Mouse (Mus musculus): Measurements from ENCODE around the gene Dusp3. TPM values are rescaled to one million over a fixed set of nuclear protein-coding genes. Genes with fewer than 3 reads are reported as not detected.

Dusp3 gene
- 3.9 and 4.3 TPM in 2 replicates for total RNA-seq (2014; fragmentation: Nextera tagmentation)
- 0.95 and 1.1 TPM in 2 replicates for total RNA-seq (2017)

DNA sequence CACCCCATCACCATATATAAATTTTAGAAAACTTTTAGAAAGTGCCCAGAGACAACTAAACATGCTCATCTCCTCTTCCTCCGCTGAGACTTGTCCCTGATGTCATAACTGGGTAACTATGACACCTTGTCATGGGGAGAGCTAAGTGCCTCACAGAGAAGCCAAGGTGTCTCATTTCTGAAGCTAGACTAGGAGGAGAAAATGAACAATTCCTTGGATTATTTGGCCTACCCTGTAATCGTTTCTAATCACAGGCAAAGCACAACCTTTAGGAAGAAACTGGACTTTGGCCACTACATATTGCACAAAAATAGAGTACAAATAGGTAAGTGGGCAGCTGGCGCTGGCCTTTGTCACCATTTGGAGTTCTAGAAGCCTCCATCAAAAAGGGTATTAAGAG is at the start of gene Dusp3:
Dusp3 (minus strand) TSS at position 101 of the 400 bp plus-strand sequence.
- ATAC-seq (replicated peaks; ENCODE audit: poor library complexity, severe bottlenecking): no peak

DNA sequence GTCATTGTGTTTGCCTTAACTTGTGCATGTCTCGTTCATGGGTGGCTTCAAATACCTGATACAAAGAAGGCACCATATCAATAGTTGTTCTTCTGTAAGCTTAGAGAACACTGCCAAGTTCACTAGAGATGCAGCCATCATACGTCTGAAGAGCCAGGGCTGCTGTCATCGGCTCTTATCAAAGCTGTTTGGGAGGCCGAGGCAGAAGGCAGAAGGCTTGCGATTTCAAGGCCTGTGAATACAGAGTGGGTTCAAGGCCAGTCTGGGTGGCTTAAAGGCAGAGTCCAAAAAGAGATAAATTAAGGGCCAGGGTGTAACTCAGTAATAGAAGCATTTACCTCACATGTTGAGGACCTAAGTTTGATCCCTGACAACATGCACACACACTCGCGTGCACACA is 49.5 kb upstream of the Dusp3 start:
- no peak for ATAC-seq (replicated peaks; ENCODE audit: poor library complexity, severe bottlenecking)

DNA sequence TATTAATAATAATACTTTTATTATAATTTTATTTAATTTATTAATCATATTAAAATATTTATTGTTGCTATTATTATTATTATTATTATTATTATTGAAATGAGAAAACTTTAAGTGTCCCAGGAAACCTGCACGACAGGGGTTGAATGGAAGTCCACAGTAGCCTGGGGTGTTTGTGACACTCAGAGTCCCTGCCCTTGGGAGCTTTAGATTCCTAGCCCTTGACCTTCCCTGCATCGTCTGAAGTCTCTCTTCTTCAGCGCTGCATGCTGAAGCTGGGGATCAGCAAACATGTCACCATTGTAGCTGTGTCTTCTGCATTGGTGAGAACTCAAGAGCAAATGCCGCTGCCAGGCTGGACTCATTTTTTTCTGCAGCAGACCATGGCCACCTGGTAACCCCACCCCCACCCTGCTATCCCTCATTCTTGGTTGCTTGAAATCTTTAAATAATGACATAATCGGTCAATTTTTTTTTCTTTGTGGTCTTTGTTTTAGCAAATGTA is 48.7 kb upstream of the Dusp3 start:
- ATAC-seq (replicated peaks; ENCODE audit: poor library complexity, severe bottlenecking): no peak

DNA sequence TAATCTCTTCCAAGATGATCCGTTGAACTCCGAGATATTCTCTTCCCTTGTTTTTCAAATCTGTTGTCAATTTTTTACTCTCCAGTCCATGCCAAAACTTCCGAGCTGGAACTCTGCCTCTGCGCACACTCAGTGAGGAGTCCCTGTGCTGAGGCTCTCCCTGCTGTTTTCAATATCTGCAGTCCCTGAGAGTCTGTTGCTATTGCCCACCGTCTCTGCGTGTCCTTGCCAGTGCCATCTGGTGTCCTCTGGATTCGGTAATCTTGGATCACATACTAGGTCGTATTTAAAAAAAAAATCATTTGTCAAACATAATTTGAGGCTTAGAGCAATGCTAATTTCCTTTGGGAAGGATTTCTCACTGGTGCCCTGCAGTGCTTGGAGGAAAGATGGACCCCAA is 48.1 kb upstream of the Dusp3 start:
- no peak for ATAC-seq (replicated peaks; ENCODE audit: poor library complexity, severe bottlenecking)

DNA sequence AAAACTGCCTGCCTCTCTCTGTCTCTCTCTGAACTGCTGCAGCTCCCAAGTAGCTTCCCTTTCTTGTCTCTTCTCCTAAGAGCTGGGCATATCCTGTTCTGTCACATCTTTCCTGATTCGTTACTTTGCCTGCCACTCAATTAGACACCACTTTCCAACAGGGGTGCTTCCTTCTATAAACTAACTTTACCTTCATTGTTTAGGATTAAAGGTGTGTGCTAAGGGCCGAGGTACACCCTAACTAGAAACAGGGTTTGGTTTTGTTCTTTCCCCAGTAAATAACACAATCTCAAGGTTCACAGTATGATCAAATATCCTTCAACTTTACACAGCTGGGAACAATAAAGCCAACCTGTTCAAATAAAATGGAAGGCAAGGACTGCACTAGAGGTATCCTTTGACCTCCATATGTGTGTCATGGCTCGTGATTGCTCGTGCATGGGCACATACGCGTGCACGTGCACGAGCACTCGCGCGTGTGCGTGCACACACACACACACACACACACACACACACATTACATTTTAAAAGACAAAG is 46.3 kb upstream of the Dusp3 start:
- ATAC-seq (replicated peaks; ENCODE audit: poor library complexity, severe bottlenecking): no peak

DNA sequence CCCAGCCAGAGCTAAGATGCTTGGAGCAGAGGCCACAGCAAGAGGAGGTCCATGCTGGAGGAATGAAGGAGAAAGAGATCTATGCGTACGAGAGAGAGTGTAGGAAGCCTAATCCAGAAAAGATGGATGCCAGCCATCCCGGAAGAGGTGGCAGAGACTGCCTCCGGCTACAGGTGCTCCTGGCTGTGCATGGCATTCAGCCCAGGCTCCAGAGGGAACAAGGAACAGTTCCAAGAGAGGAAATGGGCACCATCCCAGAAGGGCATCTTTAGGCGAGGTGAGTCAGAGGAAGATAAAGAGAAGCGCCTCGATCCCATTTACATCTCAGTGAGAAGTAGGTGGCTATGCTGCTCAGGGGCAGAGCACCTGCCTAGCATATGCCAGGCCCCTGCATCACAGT is 44.3 kb upstream of the Dusp3 start:
- no peak for ATAC-seq (replicated peaks; ENCODE audit: poor library complexity, severe bottlenecking)

DNA sequence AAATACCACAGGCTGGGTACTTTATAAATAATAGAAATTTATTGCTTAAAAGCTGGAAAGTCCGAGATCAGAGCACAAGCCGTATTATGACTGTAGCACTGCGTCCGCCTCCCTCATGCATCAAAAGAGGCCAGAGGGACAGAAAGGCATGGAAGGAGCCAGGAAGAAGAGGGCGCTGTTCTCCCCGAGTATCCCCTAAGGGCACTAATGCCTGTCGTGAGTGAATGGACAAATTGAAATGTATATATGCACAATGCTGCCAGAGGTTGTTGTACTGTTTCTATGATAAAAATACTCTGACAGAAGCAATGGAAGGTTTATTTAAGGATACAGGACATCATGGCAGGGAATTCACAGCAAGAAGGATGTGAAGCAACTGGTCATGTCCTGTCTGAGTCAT is 43.2 kb upstream of the Dusp3 start:
- no peak for ATAC-seq (replicated peaks; ENCODE audit: poor library complexity, severe bottlenecking)

DNA sequence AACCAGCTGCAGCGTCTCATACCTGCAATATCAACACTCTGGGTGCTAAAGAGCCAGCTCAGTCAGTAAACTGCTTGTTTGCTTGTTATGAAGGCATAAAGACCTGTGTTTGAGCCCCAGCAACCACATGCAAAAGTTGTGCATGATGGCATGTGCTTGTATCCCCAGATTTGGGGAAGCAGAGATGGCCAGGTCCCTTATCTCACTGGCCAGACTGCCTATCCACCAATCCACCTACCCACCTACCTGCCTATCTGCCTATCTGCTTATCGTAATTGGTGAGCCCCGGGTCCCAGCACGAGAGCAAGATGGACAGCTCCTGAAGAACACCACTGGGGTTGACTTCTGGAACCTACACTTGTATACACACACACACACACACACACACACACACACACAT is 42.5 kb upstream of the Dusp3 start:
- ATAC-seq (replicated peaks; ENCODE audit: poor library complexity, severe bottlenecking): no peak

DNA sequence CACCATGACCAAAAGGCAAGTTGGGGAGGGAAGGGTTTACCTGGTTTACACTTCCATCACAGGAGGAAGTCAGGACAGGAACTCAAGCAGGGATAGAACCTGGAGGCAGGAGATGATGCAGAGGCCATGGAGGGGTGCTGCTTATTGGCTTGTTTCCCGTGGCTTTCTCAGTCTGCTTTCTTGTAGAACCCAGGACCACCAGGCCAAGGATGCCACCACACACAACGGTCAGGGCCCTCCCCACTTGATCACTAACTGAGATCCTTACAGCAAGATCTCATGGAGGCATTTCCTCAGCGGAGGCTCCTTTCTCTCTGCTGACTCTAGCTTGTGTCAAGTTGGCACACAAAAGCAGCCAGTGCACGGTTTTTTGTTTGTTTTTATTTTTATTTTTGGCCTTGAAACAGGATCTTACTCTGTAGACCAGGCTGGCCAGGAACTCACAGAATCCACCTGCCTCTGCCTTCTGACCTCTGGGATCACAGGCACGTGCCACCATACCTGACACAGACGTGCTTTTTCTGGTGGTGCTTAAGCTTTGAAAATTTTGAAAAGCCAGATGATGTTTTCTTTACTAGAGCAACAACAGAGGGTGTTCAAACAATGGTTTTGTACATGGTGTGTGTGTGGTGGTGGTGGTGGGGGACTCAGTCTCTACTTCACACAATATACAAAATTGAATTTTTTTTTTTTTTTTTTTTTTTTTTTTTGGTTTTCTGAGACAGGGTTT is 41.4 kb upstream of the Dusp3 start, which contains the start of gene Mpp3:
Mpp3 (minus strand) TSS at position 375 of the 730 bp plus-strand sequence.
- no peak for ATAC-seq (replicated peaks; ENCODE audit: poor library complexity, severe bottlenecking)

DNA sequence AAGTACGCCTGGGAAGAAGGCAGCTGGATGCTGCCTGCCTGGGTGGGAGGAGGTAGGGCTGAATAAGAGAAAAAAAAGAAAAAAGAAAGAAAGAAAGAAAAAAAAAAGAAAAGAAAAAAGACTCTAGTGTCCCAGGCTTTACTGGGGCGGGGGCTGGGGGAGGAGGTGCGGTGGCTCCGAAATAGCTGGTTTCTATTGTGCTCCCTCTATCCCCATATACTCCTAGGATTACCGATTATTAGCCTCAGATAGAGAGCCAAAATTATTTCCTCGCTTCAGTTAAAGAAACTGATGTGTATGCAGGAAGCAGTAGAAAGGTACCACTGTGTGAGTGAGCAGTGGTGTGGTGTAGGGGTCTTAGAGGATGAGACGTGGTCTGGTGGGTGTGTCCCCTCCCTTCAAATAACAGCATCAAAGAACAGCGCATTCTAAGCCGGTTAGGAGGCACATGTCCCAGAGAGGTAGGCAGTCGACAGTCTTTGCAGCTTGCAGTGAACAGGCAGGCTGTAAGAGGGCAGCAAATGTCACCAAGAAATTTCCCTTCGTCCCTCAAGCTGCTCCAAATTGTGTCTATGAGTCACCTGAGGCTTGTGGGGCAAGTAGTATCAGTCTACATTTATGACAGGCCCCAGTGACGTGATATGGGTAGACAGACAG is 40.7 kb upstream of the Dusp3 start:
- ATAC-seq (replicated peaks; ENCODE audit: poor library complexity, severe bottlenecking): no peak

DNA sequence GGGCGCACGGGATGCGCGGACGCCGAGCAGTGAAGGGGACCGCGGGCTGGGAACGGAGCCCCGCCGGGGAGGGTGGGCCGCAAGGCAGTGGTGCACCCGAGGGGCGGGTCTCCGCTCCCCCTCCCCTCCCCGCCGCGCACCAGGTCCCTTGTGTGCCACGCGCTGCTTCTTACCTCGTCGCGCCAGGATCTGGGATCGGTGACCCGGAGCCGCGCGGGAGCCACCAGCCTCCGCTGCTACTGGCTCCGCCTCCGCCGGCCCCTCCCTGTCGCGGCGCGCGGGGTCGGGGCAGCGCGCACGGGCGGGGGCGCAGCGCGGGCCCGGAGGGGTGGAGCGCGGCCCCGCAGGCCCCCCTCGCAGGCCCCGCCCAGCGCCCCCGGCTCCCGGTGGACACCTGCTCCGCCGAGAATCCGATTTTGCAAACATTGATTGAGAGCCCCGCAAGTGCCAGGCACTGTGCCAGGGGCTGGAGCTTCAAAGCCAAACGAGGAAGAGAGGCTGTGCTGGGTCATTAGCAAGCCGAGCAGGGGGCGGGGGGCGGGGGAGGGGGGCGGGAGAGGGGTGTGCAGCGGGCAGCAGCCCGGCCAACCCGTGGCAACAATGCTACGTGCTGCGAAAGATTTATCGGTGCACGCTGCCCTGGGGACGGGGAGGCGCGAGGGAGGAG is 40.0 kb upstream of the Dusp3 start:
- peak; percentile 52 for ATAC-seq (replicated peaks; ENCODE audit: poor library complexity, severe bottlenecking)

DNA sequence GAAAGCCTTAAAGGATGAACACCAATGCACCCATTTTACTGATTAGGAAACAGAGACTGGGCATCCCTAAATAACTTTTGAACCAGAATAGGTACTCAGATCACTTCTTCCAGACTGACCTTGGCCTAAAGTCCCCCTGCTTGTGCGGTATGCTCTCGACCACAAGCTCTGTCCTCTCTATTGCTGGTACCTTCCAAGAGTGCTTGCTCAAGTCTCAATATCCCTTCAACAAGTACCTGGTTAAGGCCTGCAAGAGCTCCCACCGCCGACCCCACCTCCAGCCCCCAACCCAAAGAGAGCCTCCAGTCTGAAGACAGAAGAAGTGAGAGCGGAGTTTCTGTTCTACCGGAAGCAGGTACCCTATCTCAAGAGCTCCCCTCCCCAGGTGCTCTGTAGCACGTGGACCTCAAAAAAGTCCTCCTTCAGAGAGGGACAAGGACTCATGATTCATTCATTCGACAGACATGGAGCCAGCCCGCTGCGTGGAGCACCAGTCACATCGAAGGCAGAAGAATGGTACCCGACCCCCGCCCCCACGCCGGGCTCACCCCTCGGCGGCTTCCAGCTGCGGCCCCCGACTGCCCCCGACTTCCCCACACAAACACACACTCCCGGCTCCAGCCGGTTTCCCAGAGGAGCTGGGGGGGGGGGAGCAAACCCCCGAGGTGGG is 39.3 kb upstream of the Dusp3 start:
- ATAC-seq (replicated peaks; ENCODE audit: poor library complexity, severe bottlenecking): no peak

DNA sequence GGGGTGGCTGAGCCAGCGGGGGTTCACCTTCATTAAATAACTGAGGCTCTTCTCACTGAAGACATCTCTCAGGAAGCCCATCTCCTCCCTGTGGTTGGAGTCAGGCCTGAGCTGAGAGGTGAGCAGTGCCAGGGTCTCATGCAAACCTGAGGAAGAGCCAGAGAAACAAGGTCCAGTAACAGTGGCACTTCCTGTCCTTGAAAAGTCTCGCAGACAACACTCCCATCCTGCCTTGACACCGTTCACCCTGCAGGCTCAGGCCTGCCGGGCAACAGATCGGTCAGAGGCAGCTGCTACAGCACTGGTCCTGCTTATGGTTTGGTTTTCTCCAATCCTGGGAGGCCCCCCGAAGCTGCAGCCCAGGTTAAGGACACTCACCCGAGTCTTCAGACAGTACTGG is 38.5 kb upstream of the Dusp3 start:
- ATAC-seq (replicated peaks; ENCODE audit: poor library complexity, severe bottlenecking): no peak

DNA sequence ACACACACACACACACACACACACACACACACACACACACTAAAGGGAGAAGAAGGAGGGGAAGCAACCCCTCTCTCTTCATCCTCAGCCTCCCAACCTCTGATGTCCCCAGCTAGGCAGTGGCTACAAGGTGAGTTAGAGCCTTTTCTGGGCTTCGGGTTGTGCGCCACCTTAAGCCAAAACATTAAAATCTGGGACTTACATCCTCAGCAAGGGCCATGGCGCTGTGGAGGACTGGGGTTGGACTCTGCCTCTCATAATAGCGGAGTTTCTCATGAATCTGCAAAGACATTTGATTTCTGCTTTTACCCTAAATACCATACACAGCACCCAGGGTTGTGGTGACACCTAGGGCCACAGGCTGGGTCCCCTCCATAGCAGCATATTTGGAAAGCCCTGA is 38.1 kb upstream of the Dusp3 start:
- no peak for ATAC-seq (replicated peaks; ENCODE audit: poor library complexity, severe bottlenecking)

DNA sequence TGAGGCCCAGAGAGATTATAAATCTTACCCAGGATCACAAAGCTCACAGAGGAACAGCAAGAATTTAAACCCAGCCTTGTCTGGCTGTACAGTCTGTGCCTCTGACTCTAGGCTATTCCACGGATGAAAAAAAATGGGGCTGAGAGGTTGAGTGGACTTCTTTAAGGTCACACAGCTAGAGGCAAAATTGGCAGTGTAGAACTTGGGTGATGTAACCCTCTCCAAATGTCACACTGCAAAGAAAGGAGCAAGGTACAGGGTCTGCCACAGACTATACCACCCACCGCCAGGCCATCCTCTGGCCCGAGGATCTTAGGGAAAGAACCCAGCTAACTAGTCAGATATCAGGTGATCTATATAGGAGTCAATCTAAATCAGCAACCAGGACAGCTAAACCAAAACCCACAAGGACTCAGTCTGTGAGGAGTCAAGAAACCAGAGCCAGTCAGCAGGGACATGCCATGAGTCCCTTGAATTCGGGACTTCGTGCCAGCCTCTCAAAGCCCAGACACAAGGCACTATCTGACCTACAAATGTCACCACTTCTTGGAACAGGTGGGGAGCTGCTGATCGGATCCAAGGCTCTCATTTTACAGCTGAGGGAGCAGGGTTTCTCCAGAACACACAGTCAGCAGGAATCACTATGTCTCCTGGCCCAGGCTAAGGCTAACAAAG is 37.4 kb upstream of the Dusp3 start:
- no peak for ATAC-seq (replicated peaks; ENCODE audit: poor library complexity, severe bottlenecking)

DNA sequence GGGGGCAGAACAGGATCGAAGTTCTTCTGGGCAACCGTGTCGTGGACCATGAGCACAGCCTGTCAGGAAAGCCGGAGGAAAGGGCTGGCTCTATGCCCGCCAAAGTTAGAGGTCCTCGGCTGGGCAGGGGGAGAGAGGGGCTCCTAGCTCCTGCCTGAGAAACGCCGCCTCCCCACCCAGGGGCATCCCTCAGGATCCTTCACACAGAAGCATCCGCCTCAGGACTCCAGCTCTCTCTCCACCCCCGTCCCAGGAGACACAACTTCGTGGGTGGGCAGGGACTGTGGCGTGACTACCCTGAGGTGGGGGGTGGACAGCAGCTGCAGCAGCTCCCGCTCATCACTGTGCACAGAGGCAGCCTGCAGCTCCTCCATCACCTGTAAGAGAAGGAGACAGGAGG is 36.6 kb upstream of the Dusp3 start:
- no peak for ATAC-seq (replicated peaks; ENCODE audit: poor library complexity, severe bottlenecking)

DNA sequence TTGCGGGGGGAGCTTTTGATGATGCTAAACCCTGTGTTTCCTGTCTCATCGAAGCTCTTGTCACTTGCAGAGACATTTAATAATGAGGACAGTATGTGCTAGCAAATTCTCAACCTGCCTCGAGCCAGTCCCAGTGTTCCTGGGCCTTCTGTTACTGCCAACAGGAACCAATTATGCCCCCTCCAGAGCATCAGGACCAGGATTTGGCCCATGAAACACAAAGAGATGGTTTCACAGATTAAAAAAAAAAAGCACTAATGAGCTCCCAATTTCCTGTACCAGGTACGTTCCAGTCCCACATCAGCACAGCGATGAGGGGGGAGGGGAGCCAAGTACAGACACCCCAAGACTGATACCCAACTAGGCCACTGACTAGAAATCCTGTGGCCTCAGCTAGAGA is 34.4 kb upstream of the Dusp3 start:
- no peak for ATAC-seq (replicated peaks; ENCODE audit: poor library complexity, severe bottlenecking)

DNA sequence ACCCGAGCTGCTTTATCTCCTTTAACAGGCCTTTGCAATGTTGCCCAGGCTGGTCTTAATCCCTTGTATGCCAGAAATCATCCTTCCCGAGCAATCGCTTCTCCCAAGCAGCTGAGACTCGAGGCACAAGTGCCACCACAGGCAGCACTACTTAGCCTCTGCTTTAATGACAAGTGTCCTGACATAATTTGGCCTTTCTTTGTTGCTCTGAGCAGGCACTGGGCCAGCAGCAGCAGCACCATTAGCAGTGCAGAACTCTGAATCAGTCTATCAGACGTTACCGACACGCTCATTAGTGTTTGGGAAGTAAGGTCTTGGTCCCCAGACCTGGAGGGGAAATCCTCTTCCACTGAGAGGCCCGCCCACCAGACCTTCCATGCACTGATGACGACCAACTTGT is 32.9 kb upstream of the Dusp3 start:
- no peak for ATAC-seq (replicated peaks; ENCODE audit: poor library complexity, severe bottlenecking)

DNA sequence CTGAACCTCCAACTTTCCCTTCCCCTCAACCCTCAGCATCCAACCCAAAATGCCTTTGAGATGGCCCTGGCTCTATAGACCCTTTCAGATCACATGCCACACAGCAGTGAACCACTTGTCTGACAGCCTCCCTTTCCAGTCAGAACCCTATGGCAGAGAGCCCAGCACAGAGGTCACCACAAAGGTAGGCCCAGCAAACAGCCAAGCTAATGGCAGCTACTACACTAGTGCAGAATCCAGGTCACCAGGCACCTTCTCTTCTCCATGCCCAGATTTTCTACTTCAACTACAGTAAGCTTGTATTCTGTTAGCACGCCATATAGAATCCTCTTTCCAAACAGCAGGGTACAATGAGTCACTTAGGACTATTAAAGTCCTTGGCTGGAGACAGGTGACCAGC is 29.3 kb upstream of the Dusp3 start:
- no peak for ATAC-seq (replicated peaks; ENCODE audit: poor library complexity, severe bottlenecking)

DNA sequence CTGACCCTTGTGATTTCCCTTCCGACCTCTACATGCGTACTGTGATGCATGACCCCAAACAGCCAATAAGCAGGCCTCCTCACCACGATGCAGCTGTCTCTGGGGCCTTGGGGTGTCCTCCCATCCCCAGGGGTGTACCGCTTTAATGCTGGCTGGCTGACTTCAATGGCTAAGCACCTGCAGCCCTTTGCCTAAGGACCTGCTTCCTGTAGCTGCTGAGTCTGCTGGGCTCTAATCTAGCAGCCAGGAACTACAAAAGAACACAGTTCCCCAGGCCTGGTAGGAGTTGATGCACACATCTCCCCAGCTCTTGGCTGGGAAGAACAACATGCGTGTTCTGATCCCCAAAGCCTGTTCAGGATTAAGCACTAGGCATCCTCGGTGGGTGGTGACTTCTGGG is 28.7 kb upstream of the Dusp3 start:
- no peak for ATAC-seq (replicated peaks; ENCODE audit: poor library complexity, severe bottlenecking)

Measured in granulocyte monocyte progenitor cell, adult 5-6 weeks (primary cell).